Mouse (Mus musculus): ENCODE data around the gene Pstk. TPM values are rescaled to one million over a fixed set of nuclear protein-coding genes. Genes with fewer than 3 reads are reported as not detected.
"Not testable (repeated sequence)": the region's sequence is repeated elsewhere in the genome, so short reads cannot be mapped to it uniquely, and the experiment has no call there.

The Pstk gene
- polyA plus RNA-seq, 1 experiment from 2014 or later: 19.5 TPM

DNA sequence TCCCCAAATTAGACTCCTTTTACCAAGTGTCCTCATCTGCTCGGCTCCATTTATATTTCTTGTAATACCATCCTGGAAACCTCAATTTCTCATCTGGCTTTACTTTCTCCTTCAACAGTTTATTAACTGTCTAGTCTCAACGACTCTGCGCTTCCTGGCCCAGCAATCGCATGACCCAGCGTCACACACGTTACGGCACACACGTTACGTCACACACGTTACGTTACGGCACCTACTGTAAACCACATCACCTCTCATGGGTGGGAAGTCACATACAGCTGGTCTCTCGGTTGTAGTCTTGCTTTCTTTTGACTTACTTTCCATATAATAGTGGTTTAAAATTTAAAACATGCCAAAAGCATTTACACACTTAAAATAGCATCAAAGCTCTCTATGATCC, 14.8 kb upstream of the Pstk start:
- Histone ChIP-seq H3K27me3 (ENCODE audit: control insufficient read depth, insufficient read depth, low read depth, low read length) (no peaks in the 10 kb centered on the region), H3K4me3 (ENCODE audit: low read depth, low read length) (no peak overlapping the region), H3K9ac (ENCODE audit: low read depth, low read length) (no peak overlapping the region), H3K4me1 (ENCODE audit: control insufficient read depth, low read depth, low read length) (peaks cover 3% of the 10 kb centered on the region; the same call in 1 of the 2 replicates), H3K27ac (ENCODE audit: low read length) (no peak overlapping the region), H3K36me3 (ENCODE audit: control insufficient read depth, insufficient read depth) (peaks cover 23% of the 10 kb centered on the region), H3K9me3 (replicated peaks; ENCODE audit: control insufficient read depth, low read length) (no peaks in the 10 kb centered on the region), H3K4me2 (ENCODE audit: low read depth, low read length) (no peak overlapping the region)
- no peak for ATAC-seq (ENCODE audit: low read depth)
- WGBS (ENCODE audit: insufficient replicate concordance): 78% methylated on average over 13 of the region's 13 CpGs

DNA sequence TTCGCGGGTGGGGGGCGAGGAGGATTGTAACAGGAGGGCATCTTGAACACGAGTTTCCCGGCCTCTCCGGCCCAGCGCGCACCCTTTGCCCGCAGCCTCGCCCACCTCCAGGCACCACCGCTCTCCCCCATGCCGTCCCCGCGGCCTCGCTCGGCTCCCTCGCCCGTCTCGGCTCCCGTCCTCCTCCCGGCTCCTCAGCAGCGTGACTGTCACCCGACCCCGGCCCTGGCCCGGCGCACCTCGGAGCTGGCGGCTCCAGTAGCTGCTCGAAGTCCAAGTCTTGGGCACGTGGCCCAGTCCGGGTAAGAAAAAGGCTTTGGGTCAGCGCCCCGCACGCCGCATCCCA, 8.7 kb upstream of the Pstk start:
- no peaks in the 10 kb centered on the region for H3K9me3 ChIP-seq (replicated peaks; ENCODE audit: control insufficient read depth, low read length)
- peak overlapping the region; percentile 87 for H3K27ac ChIP-seq (ENCODE audit: low read length)
- no peaks in the 10 kb centered on the region for H3K27me3 ChIP-seq (ENCODE audit: control insufficient read depth, insufficient read depth, low read depth, low read length)
- peak; percentile 56 for ATAC-seq (ENCODE audit: low read depth)
- under 1% methylated on average over 35 of the region's 35 CpGs for WGBS (ENCODE audit: insufficient replicate concordance)
- peak overlapping the region; percentile 98 for H3K9ac ChIP-seq (ENCODE audit: low read depth, low read length)
- peaks cover 15% of the 10 kb centered on the region for H3K4me1 ChIP-seq (ENCODE audit: control insufficient read depth, low read depth, low read length)
- H3K4me3 ChIP-seq (ENCODE audit: low read depth, low read length): peak overlapping the region; percentile 97
- peak overlapping the region; percentile 97 for H3K4me2 ChIP-seq (ENCODE audit: low read depth, low read length)
- H3K36me3 ChIP-seq (ENCODE audit: control insufficient read depth, insufficient read depth): peaks cover 5% of the 10 kb centered on the region

DNA sequence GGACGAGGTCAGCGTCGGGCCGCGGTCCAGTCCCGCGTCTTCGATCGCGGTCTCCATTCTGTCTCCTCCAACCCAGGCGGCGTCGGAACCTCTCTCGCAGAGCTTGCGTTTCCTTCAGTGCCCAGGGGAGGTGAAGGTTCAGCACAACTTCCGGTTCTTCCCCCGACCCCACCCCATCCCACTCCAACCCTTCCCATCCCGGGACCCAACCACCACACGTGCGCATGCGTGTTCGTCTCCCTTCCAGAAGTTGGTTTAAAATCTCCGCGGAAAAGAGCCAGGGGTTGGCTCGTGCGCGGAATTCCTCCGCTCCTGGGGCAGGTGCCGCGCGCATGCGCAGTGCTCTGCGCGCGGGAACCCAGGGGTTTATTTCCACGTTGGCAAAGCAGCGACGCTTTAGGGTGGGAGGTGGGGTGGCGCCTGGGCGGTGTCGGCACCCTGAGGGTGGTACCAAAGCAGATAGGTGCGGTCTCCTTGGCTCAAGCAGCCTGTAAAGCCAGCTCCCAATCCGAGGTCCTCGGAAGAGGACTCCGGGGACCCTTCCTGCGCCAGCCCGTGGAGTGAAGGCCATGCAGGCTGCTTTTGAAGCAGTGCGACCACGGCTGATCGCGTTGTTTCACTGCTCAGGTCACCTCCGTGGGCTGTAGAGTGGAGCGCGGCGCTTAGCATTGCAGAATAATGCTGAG, 8.2 kb upstream of the Pstk start, which contains the start of gene 2310057M21Rik:
Gene 2310057M21Rik, minus strand, starts transcription at position 145 of the 686 bp plus-strand sequence.
- peaks cover 15% of the 10 kb centered on the region for H3K4me1 ChIP-seq (ENCODE audit: control insufficient read depth, low read depth, low read length)
- no peaks in the 10 kb centered on the region for H3K27me3 ChIP-seq (ENCODE audit: control insufficient read depth, insufficient read depth, low read depth, low read length)
- peak within 1 kb of the TSS; percentile 98 for H3K9ac ChIP-seq (ENCODE audit: low read depth, low read length)
- H3K9me3 ChIP-seq (replicated peaks; ENCODE audit: control insufficient read depth, low read length): no peaks in the 10 kb centered on the region
- under 1% methylated on average over 55 of the region's 55 CpGs for WGBS (ENCODE audit: insufficient replicate concordance)
- peak within 1 kb of the TSS; percentile 97 for H3K4me3 ChIP-seq (ENCODE audit: low read depth, low read length)
- peak within 1 kb of the TSS; percentile 87 for H3K27ac ChIP-seq (ENCODE audit: low read length)
- peak within 1 kb of the TSS; percentile 97 for H3K4me2 ChIP-seq (ENCODE audit: low read depth, low read length)
- ATAC-seq (ENCODE audit: low read depth): peak; percentile 93
- H3K36me3 ChIP-seq (ENCODE audit: control insufficient read depth, insufficient read depth): peaks cover 3% of the 10 kb centered on the region; the same call in 1 of the 2 replicates

DNA sequence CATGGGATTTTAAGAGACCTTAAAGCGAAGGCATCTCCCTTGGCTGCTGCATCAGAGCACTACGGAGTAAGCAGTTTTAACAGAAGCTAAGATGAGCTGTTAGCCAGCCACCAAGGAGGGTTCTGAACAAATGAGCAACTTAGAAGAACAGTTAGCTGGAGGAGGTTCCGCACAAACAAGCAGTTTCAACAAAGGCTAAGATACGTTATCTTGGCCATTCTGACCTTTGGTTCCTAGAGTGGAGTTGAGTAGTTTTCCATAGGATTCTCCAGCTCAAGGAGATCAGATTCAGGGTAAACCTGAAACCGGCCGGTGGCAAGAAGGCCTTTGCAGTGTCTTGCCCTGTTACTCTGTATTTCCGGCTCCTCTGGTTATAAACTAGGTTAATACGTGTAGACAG, 6.8 kb upstream of the Pstk start:
- Histone ChIP-seq H3K36me3 (ENCODE audit: control insufficient read depth, insufficient read depth) (no peaks in the 10 kb centered on the region), H3K4me3 (ENCODE audit: low read depth, low read length) (no peak overlapping the region), H3K9ac (ENCODE audit: low read depth, low read length) (no peak overlapping the region), H3K9me3 (replicated peaks; ENCODE audit: control insufficient read depth, low read length) (no peaks in the 10 kb centered on the region), H3K27ac (ENCODE audit: low read length) (no peak overlapping the region), H3K4me1 (ENCODE audit: control insufficient read depth, low read depth, low read length) (peaks cover 15% of the 10 kb centered on the region), H3K4me2 (ENCODE audit: low read depth, low read length) (no peak overlapping the region), H3K27me3 (ENCODE audit: control insufficient read depth, insufficient read depth, low read depth, low read length) (no peaks in the 10 kb centered on the region)
- 86% methylated on average over 8 of the region's 8 CpGs for WGBS (ENCODE audit: insufficient replicate concordance)
- no peak for ATAC-seq (ENCODE audit: low read depth)

DNA sequence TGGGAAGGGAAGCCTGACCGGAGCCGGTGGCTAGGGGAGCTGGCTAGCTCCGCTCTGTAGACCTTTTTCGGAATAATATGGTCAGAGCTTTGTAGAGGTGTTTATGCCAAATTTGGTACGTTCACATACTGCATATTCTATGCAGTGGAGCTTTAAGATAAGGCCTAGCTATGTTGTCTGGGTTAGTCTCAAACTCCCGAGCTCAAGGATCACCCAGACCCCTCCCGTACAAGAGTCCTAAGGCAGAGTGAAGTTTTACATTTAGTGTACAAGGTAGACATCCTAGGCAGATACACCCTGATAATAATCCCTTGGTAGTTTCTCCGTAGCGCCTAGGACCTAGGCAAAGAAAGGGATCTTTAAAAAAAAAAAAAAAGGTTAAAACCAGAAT, 524 bp downstream of the Pstk start:
- peak; percentile 19 for ATAC-seq (ENCODE audit: low read depth)
- peak overlapping the region; percentile 91 for H3K9ac ChIP-seq (ENCODE audit: low read depth, low read length)
- no peaks in the 10 kb centered on the region for H3K36me3 ChIP-seq (ENCODE audit: control insufficient read depth, insufficient read depth)
- H3K27ac ChIP-seq (ENCODE audit: low read length): peak overlapping the region; percentile 92
- no peaks in the 10 kb centered on the region for H3K9me3 ChIP-seq (replicated peaks; ENCODE audit: control insufficient read depth, low read length)
- 5% methylated on average over 9 of the region's 9 CpGs for WGBS (ENCODE audit: insufficient replicate concordance)
- peak overlapping the region; percentile 90 for H3K4me2 ChIP-seq (ENCODE audit: low read depth, low read length)
- H3K27me3 ChIP-seq (ENCODE audit: control insufficient read depth, insufficient read depth, low read depth, low read length): no peaks in the 10 kb centered on the region
- H3K4me3 ChIP-seq (ENCODE audit: low read depth, low read length): peak overlapping the region; percentile 78
- H3K4me1 ChIP-seq (ENCODE audit: control insufficient read depth, low read depth, low read length): peaks cover 16% of the 10 kb centered on the region

DNA sequence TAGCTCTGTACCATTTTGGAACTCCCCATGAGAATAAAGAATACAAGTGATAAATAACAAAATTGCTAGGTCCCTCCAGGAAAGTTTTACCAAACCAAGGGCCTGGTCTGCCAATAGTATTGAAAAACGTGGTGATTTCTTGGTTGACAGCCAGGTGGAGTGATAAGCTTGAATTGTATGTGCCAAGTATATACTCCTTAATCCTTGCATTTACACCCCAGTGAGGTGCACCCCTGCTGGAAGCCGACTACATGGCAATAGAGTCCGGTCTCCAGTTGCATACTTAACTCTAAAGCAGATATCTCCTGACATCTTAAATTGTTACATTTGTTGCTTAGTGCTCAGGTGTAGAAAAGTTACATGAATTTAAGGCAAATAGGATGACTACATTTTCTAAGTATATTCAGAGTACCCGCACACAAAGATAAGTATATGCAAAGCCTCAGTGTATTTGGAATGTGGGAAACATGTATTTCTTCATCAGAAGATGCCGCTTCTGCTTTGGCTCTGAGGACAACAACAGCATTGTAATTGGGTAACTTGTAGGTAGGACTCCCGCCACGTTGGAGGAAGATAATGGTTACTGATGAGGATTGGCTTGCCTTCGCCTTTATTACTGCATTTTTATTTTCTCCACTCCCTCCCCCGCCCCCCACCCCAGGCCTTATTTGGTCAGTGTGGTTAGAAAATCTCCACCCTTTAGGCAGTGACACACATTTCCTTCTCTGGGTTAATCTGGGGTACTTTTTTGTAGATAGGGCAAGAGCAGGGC, 1.1 kb downstream of the Pstk start:
- Histone ChIP-seq H3K4me3 (ENCODE audit: low read depth, low read length) (peak overlapping the region; percentile 78), H3K4me1 (ENCODE audit: control insufficient read depth, low read depth, low read length) (peaks cover 16% of the 10 kb centered on the region), H3K27me3 (ENCODE audit: control insufficient read depth, insufficient read depth, low read depth, low read length) (no peaks in the 10 kb centered on the region), H3K9ac (ENCODE audit: low read depth, low read length) (no peak overlapping the region), H3K27ac (ENCODE audit: low read length) (no peak overlapping the region; the same call in 1 of the 2 replicates), H3K9me3 (replicated peaks; ENCODE audit: control insufficient read depth, low read length) (no peaks in the 10 kb centered on the region), H3K36me3 (ENCODE audit: control insufficient read depth, insufficient read depth) (no peaks in the 10 kb centered on the region), H3K4me2 (ENCODE audit: low read depth, low read length) (peak overlapping the region; percentile 90)
- no peak for ATAC-seq (ENCODE audit: low read depth)
- WGBS (ENCODE audit: insufficient replicate concordance): 28% methylated on average over 9 of the region's 9 CpGs

DNA sequence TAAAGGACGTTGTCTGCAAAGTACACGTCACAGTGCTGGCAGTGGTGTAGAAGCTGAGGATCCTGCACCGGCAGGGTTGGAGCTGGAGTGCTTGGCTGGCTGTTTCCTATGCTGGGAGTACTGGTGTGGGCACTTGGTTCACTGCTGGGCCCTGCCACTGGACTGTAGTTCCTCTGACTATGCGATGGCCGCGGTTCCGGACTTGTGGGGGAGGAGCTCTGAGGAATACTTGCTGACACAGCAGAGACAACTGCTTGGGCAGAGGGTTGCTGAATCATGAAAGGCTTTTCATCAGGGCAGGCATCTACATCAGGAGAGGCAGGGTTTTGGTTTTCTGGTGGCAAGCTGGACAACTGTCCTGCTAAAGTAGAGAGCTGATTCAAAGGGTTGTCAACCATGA, 20.8 kb downstream of the Pstk start:
- H3K9me3 ChIP-seq (replicated peaks; ENCODE audit: control insufficient read depth, low read length); H3K4me2 ChIP-seq (ENCODE audit: low read depth, low read length); H3K4me3 ChIP-seq (ENCODE audit: low read depth, low read length); H3K27me3 ChIP-seq (ENCODE audit: control insufficient read depth, insufficient read depth, low read depth, low read length); ATAC-seq (ENCODE audit: low read depth); H3K9ac ChIP-seq (ENCODE audit: low read depth, low read length); H3K27ac ChIP-seq (ENCODE audit: low read length); H3K4me1 ChIP-seq (ENCODE audit: control insufficient read depth, low read depth, low read length): not testable (repeated sequence)
- whole genome bisulfite sequencing (ENCODE audit: insufficient replicate concordance): 90% methylated on average over 6 of the region's 7 CpGs
- H3K36me3 ChIP-seq (ENCODE audit: control insufficient read depth, insufficient read depth): peaks cover 17% of the 10 kb centered on the region

DNA sequence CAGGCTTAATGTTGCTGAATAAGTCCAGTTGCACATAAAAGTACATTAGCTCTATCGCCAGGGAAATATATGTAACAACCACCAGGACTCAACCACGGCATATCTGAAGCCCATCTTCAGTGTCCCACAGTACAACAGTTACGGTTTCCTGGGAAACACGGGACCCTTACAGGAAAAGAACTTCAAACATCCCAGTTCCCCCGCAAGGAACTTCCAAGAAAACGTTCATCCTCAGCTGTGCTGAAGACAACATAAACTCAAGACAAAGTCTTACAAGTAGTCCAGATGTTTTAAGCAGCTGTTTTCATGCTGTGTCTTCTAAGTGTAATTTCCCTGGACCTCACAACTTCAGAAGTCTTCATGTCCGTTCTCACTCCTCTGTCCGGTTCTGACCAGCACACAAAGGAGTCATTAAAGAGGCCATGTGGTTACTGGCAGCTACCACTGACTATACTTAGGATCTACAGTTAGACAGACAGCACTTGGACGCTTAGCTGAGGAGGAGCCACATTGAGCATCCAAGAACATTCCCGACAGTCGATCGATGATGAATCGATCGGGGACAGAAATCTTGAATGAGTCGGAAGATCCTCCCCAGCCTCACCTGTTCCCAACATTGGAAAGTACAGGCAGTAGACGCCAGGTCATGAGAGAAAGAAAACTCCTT, 38.5 kb downstream of the Pstk start:
- no peaks in the 10 kb centered on the region for H3K9me3 ChIP-seq (replicated peaks; ENCODE audit: control insufficient read depth, low read length)
- H3K27me3 ChIP-seq (ENCODE audit: control insufficient read depth, insufficient read depth, low read depth, low read length): no peaks in the 10 kb centered on the region
- peak overlapping the region; percentile 98 for H3K4me3 ChIP-seq (ENCODE audit: low read depth, low read length)
- 4% methylated on average over 16 of the region's 16 CpGs for WGBS (ENCODE audit: insufficient replicate concordance)
- peak overlapping the region; percentile 78 for H3K4me2 ChIP-seq (ENCODE audit: low read depth, low read length)
- H3K27ac ChIP-seq (ENCODE audit: low read length): peak overlapping the region; percentile 86
- peaks cover 14% of the 10 kb centered on the region for H3K4me1 ChIP-seq (ENCODE audit: control insufficient read depth, low read depth, low read length)
- no peak for ATAC-seq (ENCODE audit: low read depth)
- peak overlapping the region; percentile 99 for H3K9ac ChIP-seq (ENCODE audit: low read depth, low read length)
- H3K36me3 ChIP-seq (ENCODE audit: control insufficient read depth, insufficient read depth): no peaks in the 10 kb centered on the region

All from liver, embryonic 16.5 days (tissue).